Mouse (Mus musculus) cerebellum, adult 2 months (tissue): ENCODE measurements around the gene Troap.

Source experiments
- CTCF ChIP-seq: fragments of 200-500 bp; IDR thresholded peaks from 2 replicates; pipeline ENCODE4 v1.5.1; 2011; ENCODE audit warnings: low read depth, mild to moderate bottlenecking, control low read depth, low read length, moderate library complexity, borderline replicate concordance; ENCODE audit not compliant: insufficient read depth
- POLR2A ChIP-seq: fragments of 200-500 bp; IDR thresholded peaks from 2 replicates; pipeline ENCODE4 v1.6.1; 2011; ENCODE audit warnings: low read length, control low read depth, borderline replicate concordance; ENCODE audit not compliant: insufficient read depth

DNA sequence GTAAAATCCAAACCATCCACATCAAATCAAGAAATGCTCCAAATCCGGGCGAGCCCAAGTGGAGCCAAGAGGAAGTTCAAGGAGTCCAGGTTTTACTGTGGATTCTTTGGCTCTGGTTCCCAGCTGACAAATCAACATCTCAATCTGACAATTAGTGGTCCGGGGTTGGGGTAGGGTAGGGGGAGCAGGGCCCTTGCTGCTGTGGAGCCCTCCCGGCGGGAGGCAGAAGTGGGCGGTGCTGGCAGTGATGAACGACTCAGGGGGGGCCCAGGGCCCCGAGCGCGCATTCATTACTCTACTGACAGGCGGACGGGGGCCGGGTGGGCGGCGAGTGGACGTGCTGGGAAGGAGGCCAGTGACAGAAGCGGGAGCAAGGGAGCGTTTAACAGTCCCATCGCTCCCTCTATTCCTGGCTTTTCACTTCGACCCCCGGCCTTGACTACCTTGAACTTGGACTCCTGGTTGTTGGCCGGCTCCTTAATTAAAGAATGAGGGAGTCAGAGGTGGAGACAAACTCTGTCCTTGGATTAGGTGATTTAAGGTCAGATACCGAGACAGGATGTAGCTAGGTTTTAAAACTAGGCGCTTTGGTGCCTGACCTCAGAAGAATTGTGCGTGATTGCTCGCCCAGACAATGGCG lies 20.4 kb downstream of the Troap start:
- TF ChIP-seq CTCF (no peak), POLR2A (no peak)
